Mouse (Mus musculus) heart, postnatal 36 days (tissue): Measurements from ENCODE around the gene Tmigd3. TPM values are rescaled to one million over a fixed set of nuclear protein-coding genes. Genes with fewer than 3 reads are reported as not detected.

Experiments used
- total RNA-seq, 2 experiments: library from RNA; stranded (reverse); gene quantifications; 2 replicates each; pipeline ENCODE4 v1.2.3; 2021

Gene Tmigd3
- total RNA-seq, 2 experiments from 2014 or later: 0.49 TPM; not detected in 1

Other genes starting within 250 kb of the Tmigd3 start
- gene Ddx20, start 183.3 kb upstream of the Tmigd3 start, total RNA-seq: 10 to 100 TPM; 10.6 to 11.8 TPM
- gene Inka2, start 166.3 kb upstream of the Tmigd3 start, total RNA-seq: 10 to 100 TPM; 15.3 to 18.8 TPM
- gene Rap1a, start 69.6 kb upstream of the Tmigd3 start, total RNA-seq: 100 to 1,000 TPM; 110 to 115 TPM
- under 1 TPM in 1 of 2 experiments, not detected in 1; 0.22 TPM for gene Adora3, start within 50 bp of the Tmigd3 start, total RNA-seq
- under 1 TPM; 0.54 to 0.94 TPM for gene I830077J02Rik, start 61.8 kb downstream of the Tmigd3 start, total RNA-seq
- 10 to 100 TPM; 46.9 to 48.5 TPM for gene Wdr77, start 88.5 kb downstream of the Tmigd3 start, total RNA-seq
- gene Atp5f1, start 89.2 kb downstream of the Tmigd3 start, total RNA-seq: 1,000 to 10,000 TPM; 1,203 to 1,219 TPM
- under 1 TPM; 0.27 to 0.58 TPM for gene Ovgp1, start 102.8 kb downstream of the Tmigd3 start, total RNA-seq
- not detected for gene Pifo, start 143.7 kb downstream of the Tmigd3 start, total RNA-seq
- gene Chil5, start 161.9 kb downstream of the Tmigd3 start, total RNA-seq: not detected
- not detected for gene Chia1, start 242.3 kb downstream of the Tmigd3 start, total RNA-seq